Mouse (Mus musculus) MEL (cell line): ENCODE results near the gene Ccl6. TPM values are rescaled to one million over a fixed set of nuclear protein-coding genes. Genes with fewer than 3 reads are reported as not detected.
A peak's percentile ranks its signal among the peaks of the same experiment; 100 is the strongest.

Experiments used
- DNase-seq: peaks from one replicate; pipeline ENCODE4 v3.0.0; 2011; ENCODE audit warnings: low read depth, low spot score
- H3K27ac ChIP-seq: 2 replicates; pipeline ENCODE4 v1.5.1; 2012; ENCODE audit warnings: low read depth, mild to moderate bottlenecking, control low read depth, low read length, moderate library complexity; ENCODE audit not compliant: control insufficient read depth
- H3K27me3 ChIP-seq, 2 experiments: fragments of 150-350 bp in 1 of 2; sonication (generic) in 1 of 2; 2 replicates each; pipeline ENCODE4 v1.6.1; 2012; ENCODE audit warnings: low read length in 2 of 2, mild to moderate bottlenecking in 2 of 2, improper control_type of control experiment in 1 of 2, moderate library complexity in 1 of 2; ENCODE audit not compliant: insufficient read depth in 2 of 2, control insufficient read depth in 1 of 2
- H3K36me3 ChIP-seq, 2 experiments: 2 replicates each; pipeline ENCODE4 v1.6.1; 2012 to 2014; ENCODE audit warnings: low read length in 2 of 2, improper control_type of control experiment in 1 of 2, inconsistent platforms in 1 of 2, mild to moderate bottlenecking in 1 of 2; ENCODE audit not compliant: insufficient read depth in 2 of 2, control insufficient read depth in 1 of 2
- H3K4me1 ChIP-seq, 2 experiments: fragments of 150-350 bp in 1 of 2; sonication (generic) in 1 of 2; 2 replicates each; pipeline ENCODE4 v1.6.1; 2012; ENCODE audit warnings: low read length in 2 of 2, improper control_type of control experiment in 1 of 2, mild to moderate bottlenecking in 1 of 2; ENCODE audit not compliant: insufficient read depth in 2 of 2, control insufficient read depth in 1 of 2
- H3K4me3 ChIP-seq, 2 experiments: fragments of 150-350 bp in 1 of 2; sonication (generic) in 1 of 2; 2 replicates each; pipeline ENCODE4 v1.5.1; 2012; ENCODE audit warnings: low read depth in 2 of 2, low read length in 2 of 2, mild to moderate bottlenecking in 2 of 2, moderate library complexity in 2 of 2, control low read depth in 1 of 2, improper control_type of control experiment in 1 of 2; ENCODE audit not compliant: control insufficient read depth in 1 of 2, insufficient read depth in 1 of 2
- H3K79me2 ChIP-seq: 2 replicates; pipeline ENCODE4 v1.6.1; 2012; ENCODE audit warnings: mild to moderate bottlenecking, low read length, moderate library complexity; ENCODE audit not compliant: control insufficient read depth, poor library complexity, insufficient read depth
- H3K9ac ChIP-seq: 2 replicates; pipeline ENCODE4 v1.6.1; 2012; ENCODE audit warnings: low read depth, mild to moderate bottlenecking, control low read depth, low read length, moderate library complexity; ENCODE audit not compliant: control insufficient read depth, poor library complexity, severe bottlenecking
- H3K9me3 ChIP-seq: fragments of 150-350 bp; sonication (generic); replicated peaks from 2 replicates; pipeline ENCODE4 v1.6.1; 2012; ENCODE audit warnings: mild to moderate bottlenecking, low read length, improper control_type of control experiment, moderate library complexity; ENCODE audit not compliant: insufficient read depth
- CHD1 ChIP-seq: IDR thresholded peaks from 2 replicates; pipeline ENCODE4 v1.6.1; 2012; ENCODE audit warnings: low read depth, mild to moderate bottlenecking, inconsistent platforms, low read length, improper control_type of control experiment
- CHD2 ChIP-seq: IDR thresholded peaks from 2 replicates; pipeline ENCODE4 v1.6.1; 2011; ENCODE audit warnings: low read length, improper control_type of control experiment
- ELF1 ChIP-seq: IDR thresholded peaks from 2 replicates; pipeline ENCODE4 v1.6.1; 2014; ENCODE audit warnings: low read depth, mild to moderate bottlenecking, inconsistent platforms, low read length, improper control_type of control experiment, moderate library complexity
- GATA1 ChIP-seq: IDR thresholded peaks from 2 replicates; pipeline ENCODE4 v1.6.1; 2011; ENCODE audit warnings: low read depth, low read length, improper control_type of control experiment
- JUND ChIP-seq: IDR thresholded peaks from 2 replicates; pipeline ENCODE4 v1.6.1; 2011; ENCODE audit warnings: low read depth, mild to moderate bottlenecking, improper control_type of control experiment, low read length
- MAFK ChIP-seq: IDR thresholded peaks from 2 replicates; pipeline ENCODE4 v1.6.1; 2011; ENCODE audit warnings: low read depth, mild to moderate bottlenecking, low read length, improper control_type of control experiment, borderline replicate concordance
- MAZ ChIP-seq: IDR thresholded peaks from 2 replicates; pipeline ENCODE4 v1.6.1; 2012; ENCODE audit warnings: low read depth, mild to moderate bottlenecking, inconsistent platforms, low read length, improper control_type of control experiment
- MEF2A ChIP-seq: IDR thresholded peaks from 2 replicates; pipeline ENCODE4 v1.6.1; 2014; ENCODE audit warnings: low read depth, mild to moderate bottlenecking, inconsistent platforms, low read length, improper control_type of control experiment; ENCODE audit not compliant: poor library complexity, insufficient replicate concordance, severe bottlenecking; ENCODE audit errors: extremely low read depth
- MYB ChIP-seq: IDR thresholded peaks from 2 replicates; pipeline ENCODE4 v1.6.1; 2011; ENCODE audit warnings: mild to moderate bottlenecking, low read depth, low read length, improper control_type of control experiment
- MYC ChIP-seq: IDR thresholded peaks from 2 replicates; pipeline ENCODE4 v1.6.1; 2011; ENCODE audit warnings: low read depth, mild to moderate bottlenecking, low read length, improper control_type of control experiment, moderate library complexity
- NELFE ChIP-seq: IDR thresholded peaks from 2 replicates; pipeline ENCODE4 v1.6.1; 2011; ENCODE audit warnings: low read depth, low read length, improper control_type of control experiment
- NRF1 ChIP-seq: IDR thresholded peaks from 2 replicates; pipeline ENCODE4 v1.6.1; 2014; ENCODE audit warnings: low read depth, mild to moderate bottlenecking, inconsistent platforms, low read length, improper control_type of control experiment, moderate library complexity; ENCODE audit not compliant: poor library complexity, insufficient read depth, severe bottlenecking
- POLR2A ChIP-seq, 2 experiments: IDR thresholded peaks; 2 replicates each; pipeline ENCODE4 v1.6.1; 2011 to 2012; ENCODE audit warnings: low read length in 2 of 2, mild to moderate bottlenecking in 2 of 2, control low read depth in 1 of 2, improper control_type of control experiment in 1 of 2, low read depth in 1 of 2, moderate library complexity in 1 of 2; ENCODE audit not compliant: control insufficient read depth in 1 of 2, insufficient read depth in 1 of 2, poor library complexity in 1 of 2
- POLR2AphosphoS5 ChIP-seq: IDR thresholded peaks from 2 replicates; pipeline ENCODE4 v1.6.1; 2012; ENCODE audit warnings: low read depth, borderline replicate concordance, mild to moderate bottlenecking, inconsistent platforms, low read length, moderate library complexity, mixed read lengths
- SIN3A ChIP-seq: IDR thresholded peaks from 2 replicates; pipeline ENCODE4 v1.6.1; 2012; ENCODE audit warnings: low read length, improper control_type of control experiment, inconsistent platforms
- SMC3 ChIP-seq: IDR thresholded peaks from 2 replicates; pipeline ENCODE4 v1.6.1; 2011; ENCODE audit warnings: low read depth, low read length, improper control_type of control experiment
- TAL1 ChIP-seq: IDR thresholded peaks from 2 replicates; pipeline ENCODE4 v1.6.1; 2012; ENCODE audit warnings: mild to moderate bottlenecking, inconsistent platforms, low read length, moderate library complexity, mixed read lengths
- TCF12 ChIP-seq: IDR thresholded peaks from 2 replicates; pipeline ENCODE4 v1.6.1; 2014; ENCODE audit warnings: low read depth, mild to moderate bottlenecking, inconsistent platforms, low read length, improper control_type of control experiment, moderate library complexity
- UBTF ChIP-seq: IDR thresholded peaks from 2 replicates; pipeline ENCODE4 v1.6.1; 2012; ENCODE audit warnings: low read depth, mild to moderate bottlenecking, inconsistent platforms, low read length, improper control_type of control experiment, moderate library complexity, borderline replicate concordance; ENCODE audit not compliant: insufficient read depth
- USF1 ChIP-seq: IDR thresholded peaks from 2 replicates; pipeline ENCODE4 v1.6.1; 2014; ENCODE audit warnings: low read depth, mild to moderate bottlenecking, inconsistent platforms, low read length, improper control_type of control experiment, moderate library complexity
- ZMIZ1 ChIP-seq: IDR thresholded peaks from 2 replicates; pipeline ENCODE4 v1.6.1; 2012; ENCODE audit warnings: low read depth, mild to moderate bottlenecking, inconsistent platforms, low read length, improper control_type of control experiment, moderate library complexity
- ZNF384 ChIP-seq: IDR thresholded peaks from 2 replicates; pipeline ENCODE4 v1.6.1; 2012; ENCODE audit warnings: low read depth, mild to moderate bottlenecking, inconsistent platforms, low read length, improper control_type of control experiment
- polyA plus RNA-seq, 2 experiments: library from polyadenylated mRNA; stranded (reverse) in 1 of 2; unstranded in 1 of 2; fragments of >175 nt in 1 of 2; fragments of >200 nt in 1 of 2; gene quantifications; 2 replicates each; pipeline versions ENCODE4 v1.2.1 to v1.2.4; 2012; ENCODE audit warnings: low replicate concordance in 2 of 2, low read depth in 1 of 2; ENCODE audit not compliant: insufficient read length in 2 of 2, insufficient read depth in 1 of 2, missing spikeins in 1 of 2
- total RNA-seq: library from RNA; depleted of rRNA; stranded (reverse); fragments of 300-350 nt; gene quantifications from 2 replicates; pipeline ENCODE4 v1.2.3, GENCODE M21; 2012

Ccl6 gene
- total and polyA plus RNA-seq, 3 experiments = not detected

DNA sequence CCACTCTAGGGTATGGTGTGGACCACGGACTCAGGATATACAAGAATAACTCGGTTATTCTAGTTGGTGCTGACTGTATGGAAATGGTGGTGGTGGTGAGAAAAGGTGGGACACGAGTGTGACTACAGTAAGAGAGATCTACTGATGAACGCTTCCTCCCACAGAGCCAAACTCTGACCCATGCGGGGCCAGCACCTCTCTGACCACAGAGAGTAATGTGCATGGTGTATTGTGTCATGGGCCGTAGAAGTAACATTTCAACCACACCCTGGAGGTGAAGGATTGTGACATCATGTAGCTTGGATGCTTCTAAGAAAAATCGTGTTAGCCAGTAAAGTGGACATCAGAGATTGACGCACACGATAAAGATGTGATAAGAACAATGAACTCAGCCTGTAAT lies 35.9 kb upstream of the Ccl6 start:
- TF ChIP-seq ELF1 (no peak), MYC (no peak)
- Histone ChIP-seq H3K4me1 (no peaks in the 10 kb centered on the region), H3K9ac (no peak overlapping the region), H3K4me3 (no peak overlapping the region), H3K9me3 (no peaks in the 10 kb centered on the region), H3K79me2 (no peaks in the 10 kb centered on the region), H3K27ac (no peak overlapping the region), H3K36me3 (no peaks in the 10 kb centered on the region), H3K27me3 (peaks cover 19 to 22% of the 10 kb centered on the region in 2 experiments)
- DNase-seq = no peak

DNA sequence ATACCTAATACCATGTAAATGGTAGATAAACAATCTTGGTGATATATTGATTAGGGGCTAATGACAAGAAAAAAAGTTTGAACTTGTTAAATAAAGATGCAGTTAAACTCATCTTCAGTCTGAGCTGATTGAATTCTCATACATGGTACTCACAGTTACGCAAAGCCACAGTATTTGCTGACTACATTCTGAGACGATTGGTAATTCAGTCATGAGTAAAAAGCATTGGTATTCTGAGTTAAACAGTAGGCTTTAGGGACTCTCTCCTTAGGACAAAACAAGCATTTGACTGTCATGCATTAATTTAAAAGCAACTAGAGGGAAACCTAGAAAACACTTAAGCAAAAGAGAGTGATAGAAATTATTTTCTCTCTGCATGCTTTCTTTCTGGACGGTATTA lies 30.7 kb upstream of the Ccl6 start:
- Histone ChIP-seq H3K9me3 (no peaks in the 10 kb centered on the region), H3K9ac (no peak overlapping the region), H3K27me3 (peaks cover 21 to 23% of the 10 kb centered on the region in 2 experiments), H3K4me3 (no peak overlapping the region), H3K4me1 (no peaks in the 10 kb centered on the region), H3K36me3 (no peaks in the 10 kb centered on the region), H3K27ac (no peak overlapping the region), H3K79me2 (no peaks in the 10 kb centered on the region)
- no peak for DNase-seq
- TF ChIP-seq CHD1 (no peak), NRF1 (no peak), NELFE (no peak), ZNF384 (no peak), UBTF (no peak)

DNA sequence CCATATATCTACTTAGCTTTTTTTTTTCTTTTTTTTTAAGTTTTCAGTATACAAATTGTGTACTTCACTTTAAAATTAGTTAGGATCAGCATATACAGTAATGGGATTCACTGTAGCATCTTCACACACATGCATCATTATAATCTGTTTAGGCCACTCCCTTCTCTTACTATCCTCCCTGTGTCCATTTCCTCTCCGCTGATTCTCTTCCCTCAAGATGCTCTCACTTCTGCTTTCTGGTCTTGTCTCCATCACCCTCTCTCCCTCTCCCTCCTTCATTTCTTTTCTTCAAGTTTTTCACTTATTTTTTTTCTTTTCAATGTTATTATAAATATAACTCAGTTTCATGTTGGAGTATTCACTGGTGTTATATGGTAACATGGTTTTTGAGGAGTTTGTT lies 26.1 kb upstream of the Ccl6 start:
- no peaks in the 10 kb centered on the region for H3K36me3 ChIP-seq
- H3K9me3 ChIP-seq = no peaks in the 10 kb centered on the region
- H3K4me1 ChIP-seq = no peaks in the 10 kb centered on the region
- no peak overlapping the region for H3K27ac ChIP-seq
- peaks cover 19 to 39% of the 10 kb centered on the region in 2 experiments for H3K27me3 ChIP-seq
- H3K4me3 ChIP-seq = no peak overlapping the region
- no peaks in the 10 kb centered on the region for H3K79me2 ChIP-seq
- peak; percentile 23 for DNase-seq
- no peak for TF ChIP-seq POLR2A (IDR thresholded peaks at IDR 0.05; ENCODE audit: control insufficient read depth in 1 of 2, insufficient read depth in 1 of 2, low read depth in 1 of 2, low read length in 2 of 2, poor library complexity in 1 of 2)
- no peak for TF ChIP-seq ZMIZ1
- TF ChIP-seq ELF1 = no peak
- no peak for TF ChIP-seq GATA1
- TF ChIP-seq MAZ = no peak
- TF ChIP-seq CHD1 = no peak
- TF ChIP-seq MAFK = no peak
- no peak for TF ChIP-seq MYC
- TF ChIP-seq TAL1 = no peak
- no peak for TF ChIP-seq POLR2AphosphoS5
- TF ChIP-seq MYB = no peak
- no peak for TF ChIP-seq ZNF384
- no peak for TF ChIP-seq SMC3
- no peak for TF ChIP-seq MEF2A
- TF ChIP-seq USF1 = no peak
- TF ChIP-seq TCF12 = no peak
- no peak for TF ChIP-seq SIN3A
- TF ChIP-seq CHD2 = no peak
- TF ChIP-seq JUND = no peak
- no peak overlapping the region for H3K9ac ChIP-seq
